Mouse (Mus musculus) G1E (cell line): ENCODE results near the gene Hoxa7. TPM values are rescaled to one million over a fixed set of nuclear protein-coding genes. Genes with fewer than 3 reads are reported as not detected.

Experiments used
- ATAC-seq: 2 replicates; pipeline ENCODE4 v1.8.0; 2016; ENCODE audit warnings: mild to moderate bottlenecking; ENCODE audit not compliant: insufficient number of reproducible peaks, poor library complexity, low FRiP score, severe bottlenecking; ENCODE audit errors: extremely low read depth
- DNase-seq: peaks from one replicate; pipeline ENCODE4 v3.0.0; 2012; ENCODE audit warnings: low spot score
- H3K27me3 ChIP-seq: 2 replicates; pipeline ENCODE4 v1.6.1; 2012; ENCODE audit warnings: mild to moderate bottlenecking, low read length, inconsistent platforms; ENCODE audit not compliant: insufficient read depth
- H3K36me3 ChIP-seq: replicated peaks from 2 replicates; pipeline ENCODE3; 2012; ENCODE audit warnings: mild to moderate bottlenecking, inconsistent platforms
- H3K4me1 ChIP-seq: 2 replicates; pipeline ENCODE4 v1.6.1; 2012; ENCODE audit warnings: low read depth, low read length, inconsistent platforms, mixed read lengths; ENCODE audit not compliant: insufficient read depth
- H3K4me3 ChIP-seq: 2 replicates; pipeline ENCODE4 v1.5.1; 2012; ENCODE audit warnings: low read depth, mild to moderate bottlenecking, inconsistent platforms, low read length, moderate library complexity, mixed read lengths
- H3K9me3 ChIP-seq: replicated peaks from 2 replicates; pipeline ENCODE4 v1.6.1; 2012; ENCODE audit warnings: inconsistent platforms
- CTCF ChIP-seq: IDR thresholded peaks from 2 replicates; pipeline ENCODE4 v1.5.1; 2012; ENCODE audit warnings: low read depth, low read length, inconsistent platforms, mixed read lengths
- GATA1 ChIP-seq: IDR thresholded peaks from 2 replicates; pipeline ENCODE4 v1.6.1; 2012; ENCODE audit warnings: borderline replicate concordance, low read length, inconsistent platforms, mixed read lengths
- GATA2 ChIP-seq: IDR thresholded peaks from 2 replicates; pipeline ENCODE4 v1.6.1; 2012; ENCODE audit warnings: low read depth, low read length, inconsistent platforms, borderline replicate concordance
- POLR2AphosphoS5 ChIP-seq: IDR thresholded peaks from 2 replicates; pipeline ENCODE4 v1.6.1; 2012; ENCODE audit warnings: low read depth, low read length, inconsistent platforms; ENCODE audit not compliant: insufficient replicate concordance
- TAL1 ChIP-seq: conservative IDR thresholded peaks from 2 replicates; pipeline ENCODE4 v1.6.1; 2012; ENCODE audit warnings: low read depth, low read length, inconsistent platforms, mixed read lengths
- polyA plus RNA-seq: library from polyadenylated mRNA; stranded (reverse); fragments of >175 nt; gene quantifications from 2 replicates; pipeline ENCODE4 v1.2.3, GENCODE M21; 2012
- total RNA-seq, 2 experiments: library from RNA; stranded (forward) in 1 of 2; stranded (reverse) in 1 of 2; fragments of 200-1000 nt in 1 of 2; fragments of >200 nt in 1 of 2; fragmentation: Nextera tagmentation in 1 of 2; gene quantifications; 2 replicates each; pipeline ENCODE4 v1.2.3; 2014 to 2017

The Hoxa7 gene
- total and polyA plus RNA-seq, 3 experiments, result 0.11 to 0.66 TPM; not detected in 1

- Histone ChIP-seq H3K4me1 (no peaks in the 10 kb centered on the region), H3K9me3 (peaks cover 13% of the 10 kb centered on the region), H3K36me3 (no peaks in the 10 kb centered on the region), H3K27me3 (peaks cover 10% of the 10 kb centered on the region; the same call in 1 of the 2 replicates), H3K4me3 (no peak overlapping the region)
- DNase-seq (no peak), ATAC-seq (no peak)
- TF ChIP-seq CTCF (no peak), TAL1 (no peak), GATA2 (no peak), GATA1 (no peak), POLR2AphosphoS5 (no peak)
Observed at GRCm38 (mm10) chr6:52201269-52201668, 20.4 kb downstream of the Hoxa7 start.

GRCm38 (mm10) chr6:52200751-52201250 lies 20.9 kb downstream of the Hoxa7 start:
- H3K27me3 ChIP-seq, result peaks cover 10% of the 10 kb centered on the region; the same call in 1 of the 2 replicates
- DNase-seq (no peak), ATAC-seq (no peak)
- H3K36me3 ChIP-seq, result no peaks in the 10 kb centered on the region
- H3K4me3 ChIP-seq, result no peak overlapping the region
- H3K9me3 ChIP-seq, result peaks cover 11% of the 10 kb centered on the region
- no peaks in the 10 kb centered on the region for H3K4me1 ChIP-seq
- TF ChIP-seq GATA1, result no peak
- TF ChIP-seq GATA2, result no peak
- TF ChIP-seq POLR2AphosphoS5, result no peak
- no peak for TF ChIP-seq CTCF
- TF ChIP-seq TAL1, result no peak

GRCm38 (mm10) chr6:52200073-52200750 lies 21.4 kb downstream of the Hoxa7 start:
- Histone ChIP-seq H3K4me3 (no peak overlapping the region), H3K27me3 (peaks cover 10% of the 10 kb centered on the region; the same call in 1 of the 2 replicates), H3K36me3 (no peaks in the 10 kb centered on the region), H3K4me1 (no peaks in the 10 kb centered on the region), H3K9me3 (peaks cover 11% of the 10 kb centered on the region)
- TF ChIP-seq POLR2AphosphoS5 (no peak), TAL1 (no peak), CTCF (no peak), GATA1 (no peak)
- ATAC-seq (no peak), DNase-seq (no peak)

- DNase-seq (no peak), ATAC-seq (no peak)
- no peaks in the 10 kb centered on the region for H3K27me3 ChIP-seq
- TF ChIP-seq POLR2AphosphoS5 (no peak), TAL1 (no peak), GATA2 (no peak), CTCF (no peak), GATA1 (no peak)
- H3K36me3 ChIP-seq, result no peaks in the 10 kb centered on the region
- 0 out of 2 replicates have a peak, but pooled peaks cover under 1% of the 10 kb centered on the region for H3K9me3 ChIP-seq
- no peaks in the 10 kb centered on the region for H3K4me1 ChIP-seq
- H3K4me3 ChIP-seq, result no peak overlapping the region
Observed at GRCm38 (mm10) chr6:52197271-52197670, 24.4 kb downstream of the Hoxa7 start.

GRCm38 (mm10) chr6:52196811-52197210 lies 24.8 kb downstream of the Hoxa7 start:
- DNase-seq, result no peak
- TF ChIP-seq POLR2AphosphoS5 (no peak), TAL1 (no peak), GATA1 (no peak), CTCF (no peak), GATA2 (no peak)
- Histone ChIP-seq H3K36me3 (no peaks in the 10 kb centered on the region), H3K4me1 (no peaks in the 10 kb centered on the region), H3K9me3 (peaks cover 5% of the 10 kb centered on the region), H3K27me3 (no peaks in the 10 kb centered on the region), H3K4me3 (no peak overlapping the region)
- ATAC-seq, result no peak

- Histone ChIP-seq H3K4me3 (no peak overlapping the region), H3K9me3 (peaks cover 10% of the 10 kb centered on the region), H3K27me3 (no peaks in the 10 kb centered on the region), H3K36me3 (no peaks in the 10 kb centered on the region), H3K4me1 (no peaks in the 10 kb centered on the region)
- ATAC-seq, result no peak
- DNase-seq, result no peak
- TF ChIP-seq POLR2AphosphoS5 (no peak), GATA2 (no peak), GATA1 (no peak), CTCF (no peak), TAL1 (no peak)
Observed at GRCm38 (mm10) chr6:52194690-52195089, 27.0 kb downstream of the Hoxa7 start.
